ENCODE assay signal across 8 mouse cellular contexts in the genomic region with DNA sequence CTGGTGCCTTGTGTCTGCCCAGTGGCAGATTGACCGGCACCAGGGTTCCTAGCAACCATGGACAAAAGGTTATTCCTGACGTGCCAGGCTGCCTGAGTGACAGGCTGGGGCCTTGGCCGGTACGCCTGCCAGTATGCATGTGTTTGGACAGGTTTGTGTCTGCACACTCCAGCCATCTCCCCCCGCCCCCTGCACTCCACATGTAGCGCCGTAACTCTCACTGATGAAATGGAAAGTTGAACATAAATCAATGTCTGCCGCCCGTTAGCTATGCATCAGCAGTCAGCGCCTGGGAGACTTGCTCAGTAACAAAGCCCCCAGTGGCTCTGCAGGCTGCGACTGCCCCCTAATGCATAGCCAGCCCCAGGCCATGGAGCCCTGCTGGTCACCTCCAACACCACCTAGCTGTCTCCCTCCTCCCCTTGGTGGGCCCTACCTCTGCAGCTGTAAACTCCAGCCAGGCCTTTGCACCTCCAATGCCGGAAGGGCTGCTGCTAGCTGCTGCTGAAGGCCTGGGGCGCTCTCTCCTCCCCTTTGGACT. TPM values are rescaled to one million over a fixed set of nuclear protein-coding genes. Genes with fewer than 3 reads are reported as not detected.
DNase-seq lines count a peak whose midpoint lies in the region; ATAC-seq and TF ChIP-seq lines count a peak whose summit lies in the region.

No protein-coding gene starts in this region.

- no peak for TF ChIP-seq POLR2A in myocyte (IDR thresholded peaks at IDR 0.05; ENCODE audit: insufficient read length, low read depth)

- 45% methylated on average over 13 of the region's 13 CpGs for WGBS in forebrain, embryonic 16.5 days
- WGBS in liver, embryonic 11.5 days = 81% methylated on average over 13 of the region's 13 CpGs

- H3K79me2 ChIP-seq in myocyte (ENCODE audit: control insufficient read depth, insufficient read depth) = peaks cover 33% of the 10 kb centered on the region

- peak; percentile 16 for DNase-seq in lung, postnatal 10 days
- no peak for DNase-seq in lung, postnatal 36 days
- DNase-seq in kidney, adult 8-10 months = peak; percentile 58 to 71
- no peak for DNase-seq in liver, embryonic 11.5 days (ENCODE audit: low spot score)
- no peak for DNase-seq in ovary, postnatal 14 days (ENCODE audit: low spot score)
- no peak for DNase-seq in urinary bladder, postnatal 10 days (ENCODE audit: low spot score)

- no peak overlapping the region for H3K4me3 ChIP-seq in forebrain, embryonic 16.5 days (replicated peaks; ENCODE audit: low read length)
- no peak overlapping the region for H3K4me3 ChIP-seq in myocyte
- no peak overlapping the region for H3K4me3 ChIP-seq in liver, embryonic 11.5 days (ENCODE audit: low read depth, low read length)

- H3K4me2 ChIP-seq in forebrain, embryonic 16.5 days (ENCODE audit: low read length) = no peak overlapping the region
- peak overlapping the region; percentile 27 for H3K4me2 ChIP-seq in myocyte (ENCODE audit: low read depth)
- H3K4me2 ChIP-seq in liver, embryonic 11.5 days = no peak overlapping the region

- no peaks in the 10 kb centered on the region for H3K27me3 ChIP-seq in forebrain, embryonic 16.5 days (replicated peaks; ENCODE audit: control insufficient read depth, insufficient read depth, low read length)
- H3K27me3 ChIP-seq in myocyte (ENCODE audit: control insufficient read depth, insufficient read depth, insufficient read length) = no peaks in the 10 kb centered on the region
- no peaks in the 10 kb centered on the region for H3K27me3 ChIP-seq in liver, embryonic 11.5 days (replicated peaks; ENCODE audit: control insufficient read depth, insufficient read depth, low read length)

- no peaks in the 10 kb centered on the region for H3K36me3 ChIP-seq in forebrain, embryonic 16.5 days (ENCODE audit: control insufficient read depth, insufficient read depth)
- H3K36me3 ChIP-seq in myocyte (ENCODE audit: control insufficient read depth, insufficient read depth) = no peaks in the 10 kb centered on the region
- H3K36me3 ChIP-seq in liver, embryonic 11.5 days (ENCODE audit: control insufficient read depth, insufficient read depth, low read length) = peaks cover 2% of the 10 kb centered on the region; the same call in 1 of the 2 replicates

- no peaks in the 10 kb centered on the region for H3K9me3 ChIP-seq in forebrain, embryonic 16.5 days (ENCODE audit: control insufficient read depth, low read length)
- no peaks in the 10 kb centered on the region for H3K9me3 ChIP-seq in liver, embryonic 11.5 days (ENCODE audit: control insufficient read depth, low read length)

- H3K9ac ChIP-seq in forebrain, embryonic 16.5 days (replicated peaks; ENCODE audit: low read depth, low read length) = no peak overlapping the region
- H3K9ac ChIP-seq in liver, embryonic 11.5 days (ENCODE audit: low read depth, low read length) = no peak overlapping the region; the same call in 1 of the 2 replicates

- H3K27ac ChIP-seq in forebrain, embryonic 16.5 days (ENCODE audit: low read length) = no peak overlapping the region
- no peak overlapping the region for H3K27ac ChIP-seq in liver, embryonic 11.5 days (ENCODE audit: low read depth, low read length)

- peak; percentile 19; the same call in 1 of the 2 replicates for ATAC-seq in forebrain, embryonic 16.5 days
- ATAC-seq in liver, embryonic 11.5 days (replicated peaks; ENCODE audit: low FRiP score) = no peak

- no peak overlapping the region for H3ac ChIP-seq in myocyte (ENCODE audit: control insufficient read depth, insufficient read length)

- H3K4me1 ChIP-seq in forebrain, embryonic 16.5 days (replicated peaks; ENCODE audit: control insufficient read depth, insufficient read depth, low read length) = peaks cover 35% of the 10 kb centered on the region
- H3K4me1 ChIP-seq in liver, embryonic 11.5 days (replicated peaks; ENCODE audit: control insufficient read depth, insufficient read depth, low read length) = peaks cover 28% of the 10 kb centered on the region

TF ChIP-seq in myocyte, 11 proteins besides CTCF, POLR2A, EP300 and RAD21:
- TF ChIP-seq MYOG (IDR thresholded peaks at IDR 0.05; ENCODE audit: control insufficient read depth in 1 of 3, insufficient read depth in 1 of 3, insufficient read length in 2 of 3, low read depth in 2 of 3) (no peak), USF1 (IDR thresholded peaks at IDR 0.05; ENCODE audit: low read depth) (no peak)
TF ChIP-seq in myocyte: peak in this region for 0.

RNA-seq across cellular contexts. Expression of gene Mrpl37, which starts 50.6 kb away (rescaled TPM):
- 74.3 and 90.5 TPM in 2 replicates for polyA plus RNA-seq in forebrain, embryonic 16.5 days (2015; fragmentation: Nextera tagmentation; extraction: Ambion mirVana)
- 87.5 TPM for polyA plus RNA-seq in myocyte (2012; fragmentation: generic; extraction: Trizol)
- 122 and 128 TPM in 2 replicates for polyA plus RNA-seq in liver, embryonic 11.5 days (2014; fragmentation: Nextera tagmentation; extraction: Ambion mirVana)

RNA-seq across cellular contexts. Expression of gene Cyb5rl, which starts 50.7 kb away (rescaled TPM):
- polyA plus RNA-seq in forebrain, embryonic 16.5 days (2015; fragmentation: Nextera tagmentation; extraction: Ambion mirVana) = 3.3 and 4.0 TPM in 2 replicates
- 9.1 TPM for polyA plus RNA-seq in myocyte (2012; fragmentation: generic; extraction: Trizol)
- polyA plus RNA-seq in liver, embryonic 11.5 days (2014; fragmentation: Nextera tagmentation; extraction: Ambion mirVana) = 5.7 and 5.9 TPM in 2 replicates

Comparison
In these comparisons a context has a peak if more than half of its experiments do, and no peak if none do; other contexts are left out.
1. DNase-seq: peak in lung, postnatal 10 days (single experiment) and kidney, adult 8-10 months (2 of 2); none in lung, postnatal 36 days (single experiment), liver, embryonic 11.5 days (single experiment), ovary, postnatal 14 days (single experiment) and urinary bladder, postnatal 10 days (single experiment).